Mouse (Mus musculus) C2C12 (cell line): ENCODE measurements around the gene 9230112D13Rik.

ENCODE experiments used
- CTCF ChIP-seq: IDR thresholded peaks from one replicate; pipeline ENCODE4 v1.5.1; 2011; ENCODE audit not compliant: control insufficient read depth, insufficient read depth, insufficient read length
- MAX ChIP-seq: IDR thresholded peaks from one replicate; pipeline ENCODE4 v1.6.1; 2011; ENCODE audit warnings: mild to moderate bottlenecking, control low read depth
- MYOG ChIP-seq: IDR thresholded peaks from one replicate; pipeline ENCODE4 v1.6.1; 2011; ENCODE audit not compliant: control insufficient read depth, insufficient read length; ENCODE audit errors: extremely low read depth
- USF1 ChIP-seq: IDR thresholded peaks from one replicate; pipeline ENCODE4 v1.6.1; 2011; ENCODE audit warnings: low read depth, mild to moderate bottlenecking, control low read depth, moderate library complexity

GRCm38 (mm10) chr14:34533537-34533936 is 10.9 kb upstream of the 9230112D13Rik start:
- no peak for TF ChIP-seq USF1
- no peak for TF ChIP-seq CTCF
- no peak for TF ChIP-seq MAX
- no peak for TF ChIP-seq MYOG
